Mouse (Mus musculus) lung, embryonic 16.5 days (tissue): ENCODE results near the gene Aif1l. TPM values are rescaled to one million over a fixed set of nuclear protein-coding genes. Genes with fewer than 3 reads are reported as not detected.

Experiments
- ATAC-seq: fragments of 200-750 bp; cut with Nextera tagmentation; 2 replicates; pipeline ENCODE4 v1.8.0; 2017; ENCODE audit warnings: low read depth, mild to moderate bottlenecking, moderate library complexity
- H3K27ac ChIP-seq: fragments of 300-500 bp; sonication (generic); 2 replicates; pipeline ENCODE4 v1.5.1; 2014; ENCODE audit warnings: mild to moderate bottlenecking, control low read depth, low read length
- H3K27me3 ChIP-seq: fragments of 300-500 bp; sonication (generic); 2 replicates; pipeline ENCODE4 v1.6.1; 2014; ENCODE audit warnings: low read depth, low read length, mixed read lengths; ENCODE audit not compliant: control insufficient read depth, insufficient read depth
- H3K36me3 ChIP-seq: fragments of 300-500 bp; sonication (generic); 2 replicates; pipeline ENCODE4 v1.6.1; 2014; ENCODE audit warnings: low read length; ENCODE audit not compliant: control insufficient read depth, insufficient read depth
- H3K4me1 ChIP-seq: fragments of 300-500 bp; sonication (generic); replicated peaks from 2 replicates; pipeline ENCODE4 v1.6.1; 2014; ENCODE audit warnings: low read length, mixed read lengths; ENCODE audit not compliant: control insufficient read depth, insufficient read depth
- H3K4me2 ChIP-seq: fragments of 300-500 bp; sonication (generic); 2 replicates; pipeline ENCODE4 v1.6.1; 2014; ENCODE audit warnings: low read depth, low read length, control low read depth
- H3K4me3 ChIP-seq: fragments of 300-500 bp; sonication (generic); 2 replicates; pipeline ENCODE4 v1.5.1; 2014; ENCODE audit warnings: mild to moderate bottlenecking, low read length, control low read depth
- H3K9ac ChIP-seq: fragments of 300-500 bp; sonication (generic); 2 replicates; pipeline ENCODE4 v1.6.1; 2014; ENCODE audit warnings: low read length, control low read depth
- H3K9me3 ChIP-seq: fragments of 300-500 bp; sonication (generic); 2 replicates; pipeline ENCODE4 v1.6.1; 2016; ENCODE audit warnings: low read length; ENCODE audit not compliant: control insufficient read depth
- WGBS: fragments of 180-500 bp; shearing (Covaris S2); extraction: QIAGEN DNeasy Blood & Tissue Kit; methylation state at CpG from one replicate; pipeline ENCODE4 v1.1.7; 2014; 5-methylcytosine and 5-hydroxymethylcytosine counted together
- polyA plus RNA-seq: library from polyadenylated mRNA; unstranded; fragments of >200 nt; fragmentation: Nextera tagmentation; extraction: Ambion mirVana; gene quantifications from 2 replicates; pipeline ENCODE4 v1.2.1, GENCODE M21; 2015

The Aif1l gene
- polyA plus RNA-seq, 1 experiment from 2014 or later, result 34.7 TPM

GRCm38 (mm10) chr2:31915112-31915511 is 34.8 kb upstream of the Aif1l start:
- Histone ChIP-seq H3K4me1 (no peaks in the 10 kb centered on the region), H3K4me3 (no peak overlapping the region), H3K27ac (no peak overlapping the region), H3K9me3 (no peaks in the 10 kb centered on the region), H3K27me3 (no peaks in the 10 kb centered on the region), H3K4me2 (no peak overlapping the region), H3K9ac (no peak overlapping the region), H3K36me3 (no peaks in the 10 kb centered on the region)
- peak; percentile 20; the same call in 1 of the 2 replicates for ATAC-seq
- 19% methylated on average over 4 of the region's 4 CpGs for WGBS

- H3K4me2 ChIP-seq, result no peak overlapping the region
- ATAC-seq, result no peak
- no peaks in the 10 kb centered on the region for H3K36me3 ChIP-seq
- H3K9me3 ChIP-seq, result no peaks in the 10 kb centered on the region
- no peak overlapping the region for H3K27ac ChIP-seq
- no peak overlapping the region for H3K9ac ChIP-seq
- no peaks in the 10 kb centered on the region for H3K4me1 ChIP-seq
- H3K4me3 ChIP-seq, result no peak overlapping the region
- H3K27me3 ChIP-seq, result no peaks in the 10 kb centered on the region
- WGBS, result 32% methylated on average over 4 of the region's 4 CpGs
These were observed 32.3 kb upstream of the Aif1l start for GRCm38 (mm10) chr2:31917636-31918035.

GRCm38 (mm10) chr2:31923645-31924044 is 26.3 kb upstream of the Aif1l start:
- Histone ChIP-seq H3K27ac (no peak overlapping the region), H3K9ac (no peak overlapping the region), H3K4me1 (no peaks in the 10 kb centered on the region), H3K9me3 (no peaks in the 10 kb centered on the region), H3K27me3 (no peaks in the 10 kb centered on the region), H3K4me3 (no peak overlapping the region), H3K4me2 (no peak overlapping the region), H3K36me3 (no peaks in the 10 kb centered on the region)
- ATAC-seq, result no peak
- 69% methylated on average over 4 of the region's 4 CpGs for WGBS

- ATAC-seq, result no peak
These were observed 25.1 kb upstream of the Aif1l start for GRCm38 (mm10) chr2:31924811-31925210.

GRCm38 (mm10) chr2:31925936-31926335 is 24.0 kb upstream of the Aif1l start:
- H3K4me3 ChIP-seq, result no peak overlapping the region
- no peaks in the 10 kb centered on the region for H3K4me1 ChIP-seq
- H3K9me3 ChIP-seq, result no peaks in the 10 kb centered on the region
- H3K9ac ChIP-seq, result no peak overlapping the region
- H3K27me3 ChIP-seq, result no peaks in the 10 kb centered on the region
- no peak for ATAC-seq
- H3K4me2 ChIP-seq, result no peak overlapping the region
- no peaks in the 10 kb centered on the region for H3K36me3 ChIP-seq
- 33% methylated on average over 4 of the region's 4 CpGs for WGBS
- H3K27ac ChIP-seq, result no peak overlapping the region

More at GRCm38 (mm10) chr2:31924811-31925210, 25.1 kb upstream of the Aif1l start:
- WGBS, result 24% methylated on average over 9 of the region's 9 CpGs
- Histone ChIP-seq H3K4me1 (no peaks in the 10 kb centered on the region), H3K36me3 (no peaks in the 10 kb centered on the region), H3K27ac (no peak overlapping the region), H3K27me3 (no peaks in the 10 kb centered on the region), H3K4me2 (no peak overlapping the region), H3K9me3 (no peaks in the 10 kb centered on the region), H3K9ac (no peak overlapping the region), H3K4me3 (no peak overlapping the region)

GRCm38 (mm10) chr2:31929664-31930063 is 20.3 kb upstream of the Aif1l start:
- no peak overlapping the region for H3K27ac ChIP-seq

GRCm38 (mm10) chr2:31934551-31934950 is 15.4 kb upstream of the Aif1l start:
- H3K4me2 ChIP-seq, result no peak overlapping the region
- H3K4me3 ChIP-seq, result no peak overlapping the region
- no peaks in the 10 kb centered on the region for H3K4me1 ChIP-seq
- no peak overlapping the region for H3K27ac ChIP-seq
- WGBS, result 54% methylated on average over 4 of the region's 4 CpGs
- H3K9ac ChIP-seq, result no peak overlapping the region
- no peaks in the 10 kb centered on the region for H3K27me3 ChIP-seq
- no peaks in the 10 kb centered on the region for H3K36me3 ChIP-seq
- no peak for ATAC-seq
- H3K9me3 ChIP-seq, result no peaks in the 10 kb centered on the region

More at GRCm38 (mm10) chr2:31929664-31930063, 20.3 kb upstream of the Aif1l start:
- Histone ChIP-seq H3K27me3 (no peaks in the 10 kb centered on the region), H3K4me2 (no peak overlapping the region), H3K9ac (no peak overlapping the region), H3K4me3 (no peak overlapping the region), H3K4me1 (no peaks in the 10 kb centered on the region), H3K9me3 (no peaks in the 10 kb centered on the region), H3K36me3 (no peaks in the 10 kb centered on the region)
- no peak for ATAC-seq
- WGBS, result 76% methylated on average over 3 of the region's 3 CpGs

- WGBS, result 24% methylated on average over 4 of the region's 4 CpGs
- no peak for ATAC-seq
- no peaks in the 10 kb centered on the region for H3K9me3 ChIP-seq
These were observed 14.9 kb upstream of the Aif1l start for GRCm38 (mm10) chr2:31935054-31935453.

GRCm38 (mm10) chr2:31938298-31938697 is 11.6 kb upstream of the Aif1l start:
- no peak overlapping the region for H3K4me3 ChIP-seq
- 39% methylated on average over 1 of the region's 1 CpGs for WGBS
- H3K9me3 ChIP-seq, result no peaks in the 10 kb centered on the region
- H3K4me1 ChIP-seq, result no peaks in the 10 kb centered on the region
- no peak overlapping the region for H3K27ac ChIP-seq
- no peaks in the 10 kb centered on the region for H3K36me3 ChIP-seq
- ATAC-seq, result no peak
- no peak overlapping the region for H3K9ac ChIP-seq
- no peak overlapping the region for H3K4me2 ChIP-seq
- no peaks in the 10 kb centered on the region for H3K27me3 ChIP-seq

More at GRCm38 (mm10) chr2:31935054-31935453, 14.9 kb upstream of the Aif1l start:
- no peaks in the 10 kb centered on the region for H3K36me3 ChIP-seq
- no peak overlapping the region for H3K4me2 ChIP-seq
- no peak overlapping the region for H3K27ac ChIP-seq
- no peaks in the 10 kb centered on the region for H3K4me1 ChIP-seq
- H3K4me3 ChIP-seq, result no peak overlapping the region
- H3K9ac ChIP-seq, result no peak overlapping the region
- no peaks in the 10 kb centered on the region for H3K27me3 ChIP-seq

GRCm38 (mm10) chr2:31943011-31943410 is 6.9 kb upstream of the Aif1l start:
- Histone ChIP-seq H3K9ac (no peak overlapping the region), H3K4me2 (no peak overlapping the region), H3K27me3 (no peaks in the 10 kb centered on the region), H3K4me3 (no peak overlapping the region), H3K4me1 (no peaks in the 10 kb centered on the region), H3K27ac (no peak overlapping the region), H3K9me3 (no peaks in the 10 kb centered on the region), H3K36me3 (no peaks in the 10 kb centered on the region)
- WGBS, result 62% methylated on average over 4 of the region's 4 CpGs
- ATAC-seq, result no peak
